Mouse (Mus musculus): ENCODE results near the gene Rplp1. TPM values are rescaled to one million over a fixed set of nuclear protein-coding genes. Genes with fewer than 3 reads are reported as not detected.

The Rplp1 gene
- total RNA-seq, 2 experiments from 2014 or later, result 1,416 to 1,506 TPM

DNA sequence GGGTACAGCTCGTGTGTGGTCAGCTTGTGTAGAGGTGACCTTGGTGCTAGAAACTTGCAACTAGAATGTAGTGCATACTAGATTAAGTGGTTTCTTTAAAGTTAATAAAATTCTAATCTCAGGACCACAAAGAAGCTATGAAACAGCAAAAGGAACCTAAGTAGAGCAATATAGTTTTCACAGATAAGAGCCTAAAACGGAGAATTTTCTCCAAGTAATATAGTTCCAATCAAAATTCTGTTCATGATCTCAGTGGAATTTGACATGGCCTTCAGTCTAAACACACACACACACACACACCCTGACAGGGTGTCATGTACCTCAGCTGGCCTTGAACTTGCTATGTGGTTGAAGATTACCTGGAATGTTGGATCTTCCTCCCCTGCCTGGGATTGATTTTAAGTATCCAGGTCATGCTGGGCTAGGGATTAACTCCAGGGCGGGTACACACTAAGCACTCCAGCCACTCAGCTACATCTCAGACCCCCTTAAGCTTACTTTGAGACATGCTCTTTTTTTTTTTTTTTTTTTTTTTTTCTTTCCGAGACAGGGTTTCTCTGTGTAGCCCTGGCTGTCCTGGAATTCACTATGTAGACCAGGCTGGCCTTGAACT lies 1.2 kb upstream of the Rplp1 start:
- intact Hi-C loops (cut with DNase I), result loop anchor here (2.0 kb wide), 1 partner anchor 31 kb away; the partner anchor contains the start of gene Kif23
- no peak for DNase-seq

DNA sequence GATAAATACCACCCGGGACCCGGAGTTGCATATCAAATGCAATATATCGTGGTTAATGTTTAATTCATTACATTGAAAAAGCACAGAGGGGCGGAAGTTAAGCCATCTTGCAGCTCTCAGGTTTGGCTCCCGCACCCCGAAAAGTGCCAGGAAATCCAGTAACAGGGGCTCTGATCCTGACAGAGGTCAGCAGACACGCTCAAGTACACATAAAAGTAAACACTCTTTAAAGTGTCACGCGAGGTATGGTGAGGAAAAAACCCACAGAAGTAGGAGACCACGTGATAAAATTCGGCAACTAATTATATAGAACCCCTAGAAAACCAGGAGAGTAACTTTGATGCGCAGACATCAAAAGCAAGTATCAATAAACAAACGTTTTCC lies 567 bp upstream of the Rplp1 start:
- no peak for DNase-seq
- intact Hi-C loops (cut with DNase I), result no loop called here

DNA sequence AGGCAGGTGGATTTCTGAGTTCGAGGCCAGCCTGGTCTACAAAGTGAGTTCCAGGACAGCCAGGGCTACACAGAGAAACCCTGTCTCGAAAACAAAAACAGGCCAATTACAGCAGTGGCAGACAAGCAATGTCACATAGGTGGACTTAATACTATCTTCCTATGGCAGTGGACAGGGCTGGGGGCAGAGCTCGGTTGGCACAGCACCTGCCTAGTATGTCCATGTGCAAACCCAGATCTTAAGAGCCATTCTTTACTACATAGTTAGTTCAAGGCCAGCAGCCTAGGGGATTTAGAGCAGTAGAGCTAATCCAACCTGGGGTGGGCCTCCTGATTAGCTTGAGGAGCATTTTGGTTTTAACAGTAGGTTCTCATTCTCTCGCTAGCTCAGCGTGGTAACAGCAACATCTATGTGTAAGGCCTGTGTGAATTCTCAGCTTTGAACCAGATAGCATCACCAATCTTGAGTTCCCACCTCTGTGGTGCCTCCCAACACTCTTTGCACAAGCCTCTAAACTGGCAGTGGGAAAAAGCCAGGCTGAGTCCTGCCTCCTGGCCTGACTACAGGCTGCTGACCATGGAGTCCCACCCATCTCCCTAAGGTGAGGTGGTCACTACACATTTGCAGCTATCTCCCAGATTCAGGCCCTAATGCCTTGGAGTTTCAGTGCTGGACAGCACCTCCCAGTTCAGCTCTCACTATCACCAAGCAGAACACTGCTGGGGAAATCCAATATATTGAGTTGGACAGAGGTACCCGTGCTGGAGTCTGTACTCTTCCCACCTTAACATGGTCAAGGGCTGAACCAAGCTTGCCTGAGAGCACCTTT lies 2.8 kb downstream of the Rplp1 start:
- DNase-seq, result no peak
- intact Hi-C loops (cut with DNase I), result no loop called here

DNA sequence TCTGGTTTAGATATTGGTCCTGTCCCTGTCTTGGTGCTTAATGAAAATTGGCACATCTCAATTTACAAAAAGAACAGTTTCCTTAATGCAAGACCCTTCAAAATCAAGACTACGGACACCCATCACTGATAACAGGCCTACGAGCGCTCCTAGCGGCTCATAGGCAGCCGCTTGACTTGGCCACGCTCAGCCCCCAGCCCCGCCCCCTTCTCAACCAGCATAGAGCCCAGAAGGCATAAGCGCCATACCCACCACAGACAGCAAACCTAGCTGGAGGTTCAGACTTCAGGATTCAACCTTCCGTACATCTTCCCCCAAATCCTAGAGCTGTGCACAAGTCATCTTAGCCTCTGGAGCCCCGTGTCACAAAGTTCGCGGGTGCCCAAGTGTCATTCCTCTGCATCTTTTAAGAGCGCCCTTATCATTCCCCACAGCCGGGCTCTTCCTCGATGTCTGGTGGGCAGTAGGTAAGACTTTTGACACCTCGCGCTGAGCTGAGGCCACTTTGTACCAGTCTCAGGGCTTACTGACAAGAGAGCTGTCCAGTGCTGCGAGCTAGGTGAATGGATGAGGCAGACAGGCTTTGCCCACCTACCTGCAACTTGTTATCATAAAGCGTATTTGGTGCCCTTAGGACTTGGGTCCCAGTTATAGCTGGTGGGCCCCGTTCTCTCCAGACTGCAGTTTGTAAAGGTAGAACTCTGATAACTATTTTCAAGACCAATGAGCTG lies 3.7 kb downstream of the Rplp1 start:
- intact Hi-C loops (cut with DNase I), result no loop called here
- DNase-seq, result peak in 1 of 2 experiments; percentile 32

DNA sequence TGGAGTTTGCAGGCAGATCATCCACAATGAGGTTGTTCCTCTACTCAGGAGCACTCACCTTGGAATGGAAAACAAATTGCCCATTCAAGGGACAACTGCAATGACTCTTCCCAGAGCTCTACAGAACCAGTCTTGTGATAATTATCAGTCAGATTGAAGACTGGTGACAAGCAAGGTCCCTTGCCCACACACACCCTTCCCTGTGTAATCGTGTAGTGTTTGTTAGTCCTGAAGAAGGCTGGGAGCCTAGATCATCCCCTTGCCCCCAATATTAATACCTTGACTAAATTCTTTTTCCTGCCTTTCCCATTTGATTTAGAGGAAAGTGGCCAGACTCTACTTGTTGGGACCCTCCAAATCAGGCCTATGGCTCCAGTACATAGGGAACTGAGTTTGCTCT lies 4.7 kb downstream of the Rplp1 start:
- intact Hi-C loops (cut with DNase I), result no loop called here
- DNase-seq, result no peak

DNA sequence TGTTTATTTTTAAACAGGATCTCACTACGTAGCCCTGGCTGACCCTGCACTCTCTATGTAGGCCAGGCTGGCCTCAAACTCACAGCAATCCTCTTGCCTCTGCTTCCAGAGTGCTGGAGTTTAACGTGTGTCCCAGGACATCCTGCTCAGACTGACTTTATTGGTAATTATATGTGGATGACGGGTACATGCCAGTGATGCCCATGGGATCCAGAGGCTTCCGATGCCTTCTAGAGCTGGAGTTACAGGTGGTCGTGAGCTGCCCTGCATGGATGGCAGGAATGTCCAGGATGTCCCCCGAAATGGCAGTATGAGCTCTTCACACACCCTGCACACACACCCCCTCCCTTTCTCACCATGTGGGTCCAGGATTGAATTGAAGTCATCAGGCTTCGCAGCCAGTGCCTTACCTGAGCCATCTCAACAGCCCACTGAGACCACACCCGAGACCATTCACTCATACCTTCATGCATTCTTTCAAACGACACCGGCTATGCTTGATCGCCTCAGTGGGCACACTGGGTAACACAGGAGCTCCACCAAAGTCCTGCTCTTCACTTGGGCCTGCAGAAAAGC lies 5.4 kb downstream of the Rplp1 start:
- intact Hi-C loops (cut with DNase I), result no loop called here
- no peak for DNase-seq

DNA sequence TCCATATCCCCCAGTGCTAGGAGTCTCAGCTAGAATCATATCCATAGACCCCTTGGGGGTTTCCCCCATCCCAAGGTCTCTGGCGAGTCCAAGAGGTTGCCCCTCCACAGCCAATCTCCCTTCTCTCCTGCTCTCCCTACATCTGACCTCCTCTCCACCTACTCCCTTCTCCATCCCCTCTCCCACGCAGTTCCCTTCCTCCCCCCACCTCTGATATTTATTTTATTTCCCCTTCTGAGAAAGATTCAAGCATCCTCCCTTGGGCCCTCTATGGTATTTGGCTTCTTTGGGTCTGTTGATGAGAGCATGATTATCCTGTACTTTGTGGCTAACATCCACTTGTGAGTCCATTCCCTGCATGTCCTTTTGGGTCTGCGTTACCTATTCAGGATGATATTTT lies 6.0 kb downstream of the Rplp1 start:
- intact Hi-C loops (cut with DNase I), result no loop called here

DNA sequence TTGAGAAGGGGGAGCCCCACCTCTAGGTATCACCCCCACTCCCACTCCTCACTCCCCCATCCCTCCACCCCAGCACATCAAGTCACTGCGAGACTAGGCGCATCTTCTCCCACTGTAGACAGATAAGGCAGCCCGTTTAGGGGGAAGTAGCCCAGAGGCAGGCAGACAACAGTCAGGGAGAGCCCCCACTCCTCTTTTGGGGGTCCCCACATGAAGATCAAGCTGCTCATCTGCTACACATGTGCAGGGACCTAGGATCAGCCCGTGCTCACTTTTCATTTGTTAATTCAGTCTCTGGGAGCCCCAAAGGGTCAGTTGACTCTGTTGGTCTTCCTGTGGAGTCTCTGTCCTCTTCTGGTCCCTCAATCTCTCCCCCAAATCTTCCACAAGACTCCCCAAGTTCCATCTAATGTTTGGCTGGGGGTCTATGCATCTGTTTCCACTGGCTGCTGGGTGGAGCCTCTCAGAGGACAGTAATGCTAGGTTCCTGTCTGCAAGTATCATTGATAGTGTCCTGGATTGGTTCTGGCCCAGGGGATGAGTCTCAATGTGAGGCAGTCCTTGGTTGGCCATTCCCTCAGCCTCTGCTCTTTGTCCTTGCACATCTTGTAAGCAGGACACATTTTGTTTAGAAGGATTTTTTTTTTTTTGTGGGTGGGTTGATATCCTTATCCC lies 6.6 kb downstream of the Rplp1 start:
- intact Hi-C loops (cut with DNase I), result no loop called here
- DNase-seq, result no peak

More for the DNA sequence above, 6.0 kb downstream of the Rplp1 start:
- no peak for DNase-seq

DNA sequence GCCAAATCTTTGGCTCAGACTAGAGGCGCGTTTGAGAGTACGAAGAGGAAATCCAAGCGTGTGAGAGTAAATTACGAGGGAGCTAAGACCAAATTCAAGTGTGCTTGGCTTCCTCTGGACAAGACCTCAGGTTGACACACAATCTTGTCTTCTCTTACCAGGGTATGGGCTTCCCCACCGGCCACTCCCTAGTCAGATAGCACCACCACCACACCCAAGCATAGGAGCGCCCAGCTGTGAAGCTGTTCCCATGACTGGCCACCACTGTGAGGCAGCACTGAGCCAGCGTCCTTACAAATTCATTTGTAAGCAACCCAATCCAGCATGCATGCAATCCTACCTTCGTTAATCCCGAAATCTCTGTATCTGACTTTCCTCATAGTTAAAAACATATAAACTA lies 7.4 kb downstream of the Rplp1 start:
- DNase-seq, result peak; percentile 27 to 48
- intact Hi-C loops (cut with DNase I), result no loop called here

DNA sequence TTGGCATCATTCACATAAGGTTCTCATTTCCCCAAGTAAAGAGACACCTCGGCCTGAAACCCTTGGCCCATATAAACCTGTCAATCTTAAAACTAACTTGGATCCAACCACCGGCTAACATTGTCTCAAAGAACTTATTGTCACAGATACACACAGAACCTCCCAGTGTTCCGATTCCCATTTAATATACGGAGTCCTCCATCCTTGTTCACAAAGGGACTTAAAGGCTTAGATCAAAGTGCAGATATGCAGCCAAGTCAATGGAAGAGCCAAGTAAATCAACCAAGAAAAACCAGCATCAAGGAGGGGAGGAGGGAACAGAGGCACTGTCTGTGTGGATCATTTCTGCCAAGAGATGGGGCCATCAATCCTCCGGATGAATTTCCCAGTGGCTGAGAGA lies 8.8 kb downstream of the Rplp1 start:
- intact Hi-C loops (cut with DNase I), result no loop called here
- DNase-seq, result no peak

DNA sequence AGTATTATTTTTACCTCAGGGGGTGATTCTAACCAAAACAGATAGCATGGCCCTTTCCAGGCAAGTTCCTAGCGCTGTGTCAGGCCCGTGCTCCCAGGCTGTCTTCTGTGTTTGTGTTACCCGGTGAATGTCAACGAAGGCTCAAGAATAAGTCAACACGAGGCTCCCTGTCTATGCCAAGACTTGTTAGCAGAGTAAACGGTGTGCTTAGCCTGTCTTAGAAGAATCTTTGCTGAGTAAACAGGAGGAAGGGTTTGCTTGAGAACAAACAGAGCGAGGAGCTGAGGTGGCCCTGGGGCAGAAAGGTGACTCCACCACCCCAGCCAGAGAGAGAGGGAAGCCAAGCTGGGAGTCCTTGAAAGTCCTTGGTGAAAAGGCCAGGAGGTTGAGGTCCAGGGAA lies 10.1 kb downstream of the Rplp1 start:
- DNase-seq, result no peak
- intact Hi-C loops (cut with DNase I), result no loop called here

DNA sequence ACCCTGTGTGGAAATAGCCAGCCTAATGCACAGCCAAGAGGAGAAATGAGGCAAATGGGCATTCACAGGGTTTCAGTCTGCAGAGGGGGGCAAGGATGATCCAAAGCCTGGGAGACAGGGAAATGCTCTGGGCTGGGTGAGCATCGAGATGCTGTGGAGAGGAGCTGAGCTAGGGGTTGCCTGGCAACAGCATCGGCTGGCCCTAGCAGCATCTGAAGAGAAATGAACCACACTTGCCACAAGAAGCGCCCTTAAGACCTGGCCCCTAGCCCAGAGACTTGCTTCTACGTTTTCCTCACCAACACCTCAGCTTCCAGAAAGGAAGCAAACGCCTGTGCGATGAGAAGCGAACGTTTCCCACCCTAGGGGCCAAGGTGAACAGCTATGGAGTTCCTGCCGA lies 11.9 kb downstream of the Rplp1 start:
- intact Hi-C loops (cut with DNase I), result no loop called here
- no peak for DNase-seq

DNA sequence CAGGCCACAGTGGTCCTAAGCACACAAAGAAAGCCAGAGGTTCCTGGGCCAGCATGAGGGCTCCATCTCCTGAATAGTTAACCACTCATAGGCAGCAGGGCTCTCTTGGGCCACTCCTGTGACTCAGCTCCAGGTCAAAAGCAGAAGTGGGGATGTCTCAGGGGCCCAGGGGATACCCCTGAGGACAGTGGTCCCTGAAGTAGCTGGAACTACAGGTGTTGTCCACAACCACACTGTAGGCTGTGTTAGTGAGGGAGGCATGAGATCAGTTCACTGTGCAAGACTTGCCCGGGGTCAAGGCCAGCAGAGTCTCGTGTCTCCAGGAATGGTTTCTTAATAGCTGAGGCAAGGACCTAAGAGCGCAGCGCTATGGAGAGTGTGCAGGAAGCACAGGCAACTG lies 12.8 kb downstream of the Rplp1 start:
- intact Hi-C loops (cut with DNase I), result no loop called here

DNA sequence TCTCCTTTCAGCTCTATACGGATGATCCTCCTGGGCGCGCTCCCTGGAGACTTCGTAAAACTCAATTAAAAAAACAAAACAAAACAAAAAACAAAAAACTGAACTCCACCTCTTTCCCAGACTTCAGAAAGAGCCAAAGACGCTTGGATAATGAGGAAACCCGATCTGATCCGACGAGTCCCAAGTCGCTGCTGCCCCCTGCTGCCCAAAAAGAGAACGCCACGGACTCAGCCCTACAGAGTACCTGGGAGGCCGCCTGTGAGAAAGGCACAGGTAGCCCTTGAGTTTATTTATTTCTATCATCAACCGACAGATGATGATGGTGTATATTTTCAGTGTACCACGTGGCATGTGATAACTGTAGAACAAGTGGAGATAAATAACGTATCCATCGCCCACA lies 14.5 kb downstream of the Rplp1 start:
- intact Hi-C loops (cut with DNase I), result loop anchor here (2.0 to 5.0 kb wide), 4 partner anchors 853 to 1005 kb away; no protein-coding TSS in a partner anchor
- peak; percentile 81 to 86 for DNase-seq

More for the DNA sequence above, 12.8 kb downstream of the Rplp1 start:
- DNase-seq, result no peak

DNA sequence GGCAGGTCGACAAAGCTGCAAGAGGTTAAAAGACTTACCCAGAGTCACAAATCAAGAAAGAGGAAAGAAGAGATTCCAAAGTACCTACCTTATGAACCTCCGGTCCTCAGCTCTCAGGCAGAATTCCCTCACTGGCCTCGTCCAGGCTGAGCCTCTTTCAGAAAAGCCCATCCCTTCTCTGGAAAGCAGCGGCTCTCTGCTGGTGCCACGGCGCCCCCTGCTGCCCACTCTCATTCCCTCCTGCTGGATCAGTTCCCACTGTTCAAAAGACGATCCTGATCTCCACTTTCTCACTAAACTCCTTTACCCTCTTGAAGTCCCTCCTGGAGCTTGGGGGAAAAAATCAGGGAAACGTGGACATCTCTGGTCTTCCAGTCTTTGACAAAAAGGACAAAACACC lies 15.9 kb downstream of the Rplp1 start:
- intact Hi-C loops (cut with DNase I), result loop anchor here (2.0 to 5.0 kb wide), 4 partner anchors 851 to 1004 kb away; no protein-coding TSS in a partner anchor
- DNase-seq, result peak; percentile 85 to 91

DNA sequence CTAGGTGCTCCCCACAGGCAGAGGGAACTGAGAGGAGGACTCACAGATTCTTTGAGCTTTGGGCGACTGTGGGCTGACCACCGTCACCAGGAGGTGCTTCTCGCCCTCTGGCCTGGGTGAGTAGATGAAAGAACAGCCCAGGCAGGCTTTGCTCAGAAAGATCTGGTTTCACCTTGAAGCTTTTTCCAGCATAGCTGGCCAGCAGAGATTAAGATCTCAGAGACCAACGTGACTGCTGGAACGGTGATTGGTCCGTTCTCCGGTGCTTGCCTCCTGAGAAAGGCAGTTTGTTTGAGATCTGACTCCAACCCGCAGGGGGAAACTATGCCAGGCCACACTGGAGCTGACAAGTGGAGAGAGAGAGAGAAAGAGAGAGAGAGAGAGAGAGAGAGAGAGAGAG lies 19.3 kb downstream of the Rplp1 start:
- intact Hi-C loops (cut with DNase I), result loop anchor here (5.0 kb wide), 2 partner anchors 848 to 953 kb away; no protein-coding TSS in a partner anchor
- DNase-seq, result no peak

DNA sequence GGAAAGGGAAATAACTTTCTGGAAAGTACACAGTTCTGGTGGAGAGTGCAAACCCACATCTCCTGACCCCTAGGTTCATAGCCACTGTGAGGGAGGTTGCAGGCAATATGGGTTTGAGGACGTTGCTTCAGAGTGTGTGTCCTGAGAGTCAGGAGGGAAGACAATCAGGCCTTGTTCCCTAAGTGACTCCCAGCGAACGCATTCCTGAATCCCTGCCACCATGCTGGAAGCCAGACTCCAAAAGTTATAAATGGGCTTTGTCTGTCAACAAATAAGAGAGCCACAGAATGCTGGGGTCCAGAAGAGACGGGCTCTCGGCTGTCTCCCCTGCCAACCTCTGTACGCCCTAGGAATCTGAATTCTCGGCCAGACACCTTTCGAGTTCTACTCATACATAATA lies 24.5 kb downstream of the Rplp1 start:
- intact Hi-C loops (cut with DNase I), result no loop called here
- peak; percentile 38 to 74 for DNase-seq

DNA sequence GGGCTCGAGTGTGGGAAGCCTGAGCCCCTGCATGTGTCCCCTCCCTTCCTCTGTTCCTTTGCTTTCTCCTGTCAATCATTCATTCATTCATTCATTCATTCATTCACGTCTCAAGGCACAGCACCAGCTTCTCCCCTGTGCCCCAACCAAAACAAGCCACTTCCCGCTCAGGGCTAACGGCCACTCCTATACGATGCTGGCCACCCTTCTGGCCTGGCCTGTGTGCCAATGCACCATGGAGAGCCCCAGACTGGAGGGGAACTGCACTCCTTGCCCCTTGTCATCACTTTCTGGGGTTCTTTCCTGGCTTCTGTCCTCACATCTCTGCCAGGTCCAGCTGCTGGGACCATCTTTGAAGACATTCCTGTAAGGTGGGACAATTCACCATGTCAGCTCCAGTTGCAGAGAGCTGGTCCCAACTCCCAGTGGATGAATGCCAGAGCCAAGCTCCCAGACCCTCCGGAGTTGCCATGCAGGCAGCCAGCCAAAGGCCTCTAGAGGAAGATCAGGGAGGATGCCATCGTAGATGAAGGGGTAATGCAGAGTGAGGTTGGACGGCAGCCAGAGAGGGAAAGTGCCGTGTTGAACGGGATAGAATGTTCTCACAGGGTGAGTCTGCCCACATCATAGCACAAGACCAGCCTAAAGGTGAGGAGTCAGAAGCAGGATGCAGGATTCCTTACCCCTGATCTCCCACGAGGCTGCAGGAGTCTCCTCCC lies 26.5 kb downstream of the Rplp1 start:
- DNase-seq, result no peak
- intact Hi-C loops (cut with DNase I), result no loop called here

DNA sequence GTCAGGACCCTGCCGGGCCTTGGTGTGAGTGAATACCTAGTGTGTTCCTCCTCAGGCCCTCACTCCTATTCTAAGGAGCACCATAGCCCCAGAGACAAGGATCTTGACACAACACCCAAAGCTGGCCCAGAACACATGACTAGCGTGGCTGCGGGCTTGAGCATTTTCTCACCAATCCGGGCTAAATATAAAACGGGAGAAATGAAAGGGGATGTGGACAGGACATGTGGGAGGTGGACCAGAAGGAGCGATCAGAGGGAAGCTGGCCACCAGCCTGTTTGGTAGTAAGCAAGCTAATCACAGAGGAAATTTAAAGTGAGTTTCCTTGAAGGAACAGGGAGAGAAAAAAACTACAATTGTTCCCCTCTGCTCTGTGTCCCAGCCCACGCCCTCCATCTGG lies 28.4 kb downstream of the Rplp1 start:
- intact Hi-C loops (cut with DNase I), result no loop called here
- no peak for DNase-seq

DNA sequence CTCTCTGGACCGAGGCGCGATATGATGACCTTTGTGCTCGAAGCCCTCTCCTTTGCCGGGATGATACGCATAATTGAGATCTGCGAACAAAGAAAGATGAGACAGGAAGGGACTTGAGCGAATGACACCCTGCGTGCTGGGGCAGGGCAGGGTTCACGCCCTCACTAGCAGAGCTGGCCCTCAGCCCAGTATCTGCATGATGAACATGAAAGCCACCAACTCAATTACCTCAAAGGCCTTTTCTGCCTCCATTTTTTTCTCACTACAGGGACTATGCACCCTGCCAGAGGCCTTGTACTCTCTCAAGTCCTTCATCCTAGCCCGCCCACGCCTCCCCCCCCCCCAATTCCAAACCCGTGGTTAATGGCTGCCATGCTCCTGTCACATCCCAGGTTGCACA lies 29.4 kb downstream of the Rplp1 start:
- DNase-seq, result no peak
- intact Hi-C loops (cut with DNase I), result no loop called here
